Mouse (Mus musculus) right cerebral cortex, postnatal 10 days (tissue): ENCODE data around the gene Gm4302.
"Not testable (repeated sequence)": the region's sequence is repeated elsewhere in the genome, so short reads cannot be mapped to it uniquely, and the experiment has no call there.

Experiments
- DNase-seq, 2 experiments: peaks; one replicate each; pipeline ENCODE4 v3.0.0; 2021; ENCODE audit warnings: low spot score in 2 of 2

The Gm4302 gene

GRCm38 (mm10) chr10:100340536-100340935, at the start of gene Gm4302:
Gm4302 (plus strand) TSS chr10:100340836.
- DNase-seq, result not testable (repeated sequence)

GRCm38 (mm10) chr10:100296105-100296504, 44.5 kb upstream of the Gm4302 start:
- no peak for DNase-seq

- DNase-seq, result not testable (repeated sequence)
These were observed 40.5 kb upstream of the Gm4302 start for GRCm38 (mm10) chr10:100300106-100300505.

- DNase-seq, result not testable (repeated sequence)
These were observed 5.3 kb upstream of the Gm4302 start, which contains the start of gene Gm4301 for GRCm38 (mm10) chr10:100335376-100335775. Gm4301 (plus strand) TSS chr10:100335676.

- DNase-seq, result not testable (repeated sequence)
These were observed 5.0 kb downstream of the Gm4302 start, which contains the start of gene Gm4303 for GRCm38 (mm10) chr10:100345672-100346071. Gm4303 (plus strand) TSS chr10:100345972.

GRCm38 (mm10) chr10:100350793-100351192, 10.2 kb downstream of the Gm4302 start, which contains the start of gene Gm4305:
Gm4305 (plus strand) TSS chr10:100351093.
- not testable (repeated sequence) for DNase-seq

GRCm38 (mm10) chr10:100356841-100357240, 16.2 kb downstream of the Gm4302 start:
- peak; percentile 17 for DNase-seq

GRCm38 (mm10) chr10:100361038-100361437, 20.4 kb downstream of the Gm4302 start, which contains the start of gene Gm4307:
Gm4307 (plus strand) TSS chr10:100361338.
- not testable (repeated sequence) for DNase-seq

GRCm38 (mm10) chr10:100382460-100382859, 41.8 kb downstream of the Gm4302 start, which contains the start of gene Gm4312:
Gm4312 (minus strand) TSS chr10:100382560.
- DNase-seq, result not testable (repeated sequence)
